Mouse (Mus musculus) testis, adult 2 months (tissue): ENCODE results near the gene Btbd35f16. TPM values are rescaled to one million over a fixed set of nuclear protein-coding genes. Genes with fewer than 3 reads are reported as not detected.
"Not testable (repeated sequence)": the region's sequence is repeated elsewhere in the genome, so short reads cannot be mapped to it uniquely, and the experiment has no call there.

Experiments used
- H3K27ac ChIP-seq: fragments of 200-500 bp; 2 replicates; pipeline ENCODE4 v1.5.1; 2012; ENCODE audit warnings: low read depth, low read length; ENCODE audit not compliant: control insufficient read depth, insufficient read depth
- H3K27me3 ChIP-seq: fragments of 200-500 bp; 2 replicates; pipeline ENCODE4 v1.6.1; 2012; ENCODE audit warnings: mild to moderate bottlenecking, low read length, moderate library complexity; ENCODE audit not compliant: control insufficient read depth, insufficient read depth
- H3K36me3 ChIP-seq: fragments of 200-500 bp; 2 replicates; pipeline ENCODE4 v1.6.1; 2012; ENCODE audit warnings: mild to moderate bottlenecking, low read length; ENCODE audit not compliant: control insufficient read depth, insufficient read depth
- H3K4me1 ChIP-seq: fragments of 200-500 bp; 2 replicates; pipeline ENCODE4 v1.6.1; 2012; ENCODE audit warnings: low read length; ENCODE audit not compliant: control insufficient read depth, insufficient read depth
- H3K4me3 ChIP-seq: fragments of 200-500 bp; 2 replicates; pipeline ENCODE4 v1.5.1; 2012; ENCODE audit warnings: low read depth, mild to moderate bottlenecking, low read length, moderate library complexity, mixed read lengths; ENCODE audit not compliant: control insufficient read depth
- polyA plus RNA-seq: library from polyadenylated mRNA; depleted of rRNA; stranded (reverse); fragments of >200 nt; gene quantifications from 2 replicates; pipeline ENCODE4 v1.2.3, GENCODE M21; 2012; rRNA removed

Gene Btbd35f16
- 0.60 and 0.86 TPM in 2 replicates for polyA plus RNA-seq

DNA sequence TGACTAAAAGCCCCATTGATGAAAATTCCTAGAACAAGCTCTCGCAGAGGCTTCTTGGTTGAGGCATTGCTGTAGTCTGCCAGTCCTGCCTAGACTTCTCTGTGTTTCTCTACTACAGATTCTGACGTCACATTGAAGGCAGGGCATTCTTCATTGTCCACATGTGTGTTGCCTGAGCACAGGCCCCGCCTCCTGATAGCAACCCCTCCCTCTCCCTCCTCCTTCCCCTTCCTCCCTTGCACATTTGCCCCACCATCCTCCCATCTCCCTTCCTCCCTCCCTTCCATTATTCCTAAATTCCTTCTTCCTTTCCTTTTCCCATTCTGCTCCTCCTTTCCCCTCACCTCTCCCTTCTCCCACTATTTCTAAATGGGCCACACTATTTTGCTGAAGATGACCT, at the start of gene Btbd35f16:
TSS of gene Btbd35f16 (minus strand) at position 101 of the 400 bp plus-strand sequence.
- H3K4me3 ChIP-seq, H3K27me3 ChIP-seq, H3K27ac ChIP-seq, H3K36me3 ChIP-seq, H3K4me1 ChIP-seq: not testable (repeated sequence)

Other genes with a start within 250 kb of the Btbd35f16 start
- 0.29 and 0.44 TPM in 2 replicates for gene Btbd35f10, start 204.1 kb downstream of the Btbd35f16 start, polyA plus RNA-seq
- gene Btbd35f3, start 80.7 kb upstream of the Btbd35f16 start, polyA plus RNA-seq, result 0.66 and 1.0 TPM in 2 replicates
- 0.59 and 0.76 TPM in 2 replicates for gene Btbd35f28, start 239.6 kb upstream of the Btbd35f16 start, polyA plus RNA-seq